Mouse (Mus musculus): ENCODE results near the gene Ptges2. TPM values are rescaled to one million over a fixed set of nuclear protein-coding genes. Genes with fewer than 3 reads are reported as not detected.

The Ptges2 gene
- total RNA-seq, 1 experiment from 2014 or later: 51.8 TPM

DNA sequence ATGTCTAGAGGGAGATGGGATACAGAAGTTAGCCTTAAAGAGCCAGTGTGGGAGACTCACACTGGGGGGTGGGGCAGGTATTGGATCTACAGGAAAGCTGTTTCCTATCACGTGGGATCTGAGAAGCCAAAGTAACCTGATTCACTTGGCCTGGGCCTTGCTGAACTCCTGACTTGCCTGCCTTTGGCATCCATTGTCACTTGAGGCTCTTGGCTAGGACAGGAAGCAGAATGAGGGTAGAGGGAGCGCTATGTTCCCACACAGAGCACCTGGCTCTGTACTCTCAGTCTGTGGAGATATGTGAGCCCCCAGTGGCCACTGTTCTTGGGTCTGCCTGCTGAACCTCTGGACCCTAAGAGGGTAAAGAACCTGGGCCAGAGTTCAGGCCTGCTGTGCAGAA, 20.9 kb downstream of the Ptges2 start:
- DNase-seq: no peak

DNA sequence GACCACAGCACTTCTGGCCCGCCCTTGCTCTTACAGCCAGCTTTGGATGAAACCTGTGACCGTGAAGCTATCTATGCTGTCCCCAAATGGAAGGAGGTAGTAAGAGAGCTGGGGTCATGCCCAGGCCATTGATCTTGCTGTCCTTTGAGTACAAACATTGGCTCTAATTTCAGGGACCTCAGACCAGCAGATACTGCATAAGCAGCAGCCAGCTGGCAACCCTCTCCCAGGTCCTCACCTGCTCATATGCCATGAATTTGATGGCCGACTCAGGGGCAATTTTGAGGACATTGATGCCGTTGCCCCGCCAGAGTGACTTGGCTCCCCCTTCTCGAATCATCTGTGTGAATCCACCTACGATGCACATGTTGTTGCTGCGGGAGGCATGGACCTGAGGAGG, 21.8 kb downstream of the Ptges2 start:
- no peak for DNase-seq

- no peak for DNase-seq
Measured at GRCm38 (mm10) chr2:32418430-32419151, 22.9 kb downstream of the Ptges2 start.

DNA sequence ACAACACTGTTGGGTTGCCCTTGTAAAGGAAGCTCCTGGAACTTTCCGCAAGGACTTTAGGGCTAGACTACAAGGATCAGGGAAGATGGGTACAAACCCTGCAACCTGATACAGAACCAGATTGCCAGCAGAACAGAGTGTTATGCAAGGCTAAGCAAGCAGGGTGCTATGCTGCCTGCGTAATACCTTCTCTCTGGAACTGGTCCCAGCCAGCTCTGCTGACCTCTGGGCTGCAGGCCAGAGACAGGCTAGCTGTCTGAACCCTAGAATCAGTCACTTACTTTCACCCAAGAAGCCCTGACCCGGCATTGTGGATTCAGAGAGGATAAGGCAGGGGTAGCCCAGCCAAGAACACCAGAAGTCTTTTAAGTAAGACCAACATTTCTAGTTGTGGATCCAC, 23.7 kb downstream of the Ptges2 start:
- DNase-seq: peak; percentile 79

GRCm38 (mm10) chr2:32420066-32420608, 24.4 kb downstream of the Ptges2 start:
- DNase-seq: no peak

DNA sequence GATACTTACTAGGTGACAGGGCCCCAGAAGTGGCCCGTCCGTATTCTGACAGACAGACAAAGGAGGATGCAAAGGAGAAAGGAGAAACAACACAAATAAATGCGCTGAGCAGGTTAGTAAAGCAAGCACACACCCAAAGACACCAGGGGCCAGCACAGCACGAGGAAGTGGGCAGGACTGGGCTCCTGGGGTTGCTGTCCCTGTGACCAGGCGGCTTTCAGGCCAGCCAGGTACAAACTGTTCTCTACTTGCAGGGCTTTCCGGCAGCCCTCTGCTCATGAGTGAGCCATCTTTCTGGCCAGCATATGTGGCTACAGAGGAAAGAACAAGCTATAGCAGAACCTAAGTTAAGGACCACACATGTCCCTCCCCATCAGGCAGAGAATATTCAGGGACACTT, 25.0 kb downstream of the Ptges2 start:
- DNase-seq: no peak

- DNase-seq: peak; percentile 26
Measured at GRCm38 (mm10) chr2:32421851-32422251, 26.2 kb downstream of the Ptges2 start.

GRCm38 (mm10) chr2:32423481-32424331, 28.0 kb downstream of the Ptges2 start:
- DNase-seq: peak; percentile 50

DNA sequence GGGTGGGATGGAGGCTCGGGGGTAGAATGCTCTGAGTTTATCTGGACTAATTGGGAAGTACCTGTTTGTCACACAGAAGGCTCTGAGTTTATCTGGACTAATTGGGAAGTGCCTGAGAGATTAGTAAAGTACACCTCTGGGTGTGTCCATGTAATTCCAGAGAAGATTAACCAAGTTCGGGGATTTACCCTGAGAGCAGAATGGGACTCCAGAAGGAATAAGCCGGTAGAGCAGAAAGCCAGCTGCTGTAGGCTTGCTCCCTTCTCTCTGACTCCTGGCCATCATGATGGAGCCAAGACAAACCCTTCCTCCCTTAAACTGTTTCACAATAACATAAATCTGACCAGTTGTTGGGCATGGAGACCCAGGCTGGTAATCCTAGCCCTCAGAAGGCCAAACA, 29.1 kb downstream of the Ptges2 start:
- DNase-seq: no peak

DNA sequence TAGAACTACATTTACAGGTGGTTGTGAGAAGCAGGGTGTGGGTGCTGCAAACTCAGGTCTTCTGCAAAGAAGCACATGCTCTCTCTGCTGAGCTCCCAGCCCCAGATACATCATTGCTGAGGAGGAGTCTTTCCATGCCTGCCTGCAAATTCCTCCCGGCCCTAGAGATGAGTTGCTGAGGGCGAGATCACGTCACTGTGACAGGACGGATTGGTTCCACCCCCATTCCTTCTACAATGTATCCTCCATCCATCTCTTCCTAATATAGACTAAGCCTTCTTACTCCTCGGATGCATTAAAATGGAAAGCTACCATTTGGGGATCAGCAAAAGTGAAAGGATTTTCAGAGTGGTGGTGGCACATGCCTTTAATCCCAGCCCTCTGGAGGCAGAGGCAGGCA, 29.9 kb downstream of the Ptges2 start:
- no peak for DNase-seq

- DNase-seq: no peak
Measured at GRCm38 (mm10) chr2:32426141-32426540, 30.4 kb downstream of the Ptges2 start.

DNA sequence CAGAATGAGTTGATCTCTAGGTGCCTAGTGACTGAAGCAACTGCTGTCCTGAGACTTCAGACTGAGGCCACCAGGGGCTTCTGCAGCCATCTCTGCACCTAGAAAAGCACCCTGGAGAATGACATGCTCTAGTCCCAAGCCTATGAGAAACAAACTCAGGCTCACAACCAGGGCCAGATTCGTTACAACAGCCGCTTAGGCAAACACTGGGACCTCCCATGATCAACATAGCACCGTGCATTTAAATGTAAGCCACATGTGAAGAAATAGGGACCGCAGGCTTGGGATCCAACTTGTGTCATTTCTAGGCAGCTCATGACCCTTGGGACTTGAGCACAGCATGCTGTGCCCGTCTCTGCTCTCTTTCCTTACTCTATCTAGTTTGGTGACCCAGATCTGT, 32.0 kb downstream of the Ptges2 start:
- no peak for DNase-seq

GRCm38 (mm10) chr2:32428262-32428722, 32.6 kb downstream of the Ptges2 start:
- peak; percentile 38 for DNase-seq

DNA sequence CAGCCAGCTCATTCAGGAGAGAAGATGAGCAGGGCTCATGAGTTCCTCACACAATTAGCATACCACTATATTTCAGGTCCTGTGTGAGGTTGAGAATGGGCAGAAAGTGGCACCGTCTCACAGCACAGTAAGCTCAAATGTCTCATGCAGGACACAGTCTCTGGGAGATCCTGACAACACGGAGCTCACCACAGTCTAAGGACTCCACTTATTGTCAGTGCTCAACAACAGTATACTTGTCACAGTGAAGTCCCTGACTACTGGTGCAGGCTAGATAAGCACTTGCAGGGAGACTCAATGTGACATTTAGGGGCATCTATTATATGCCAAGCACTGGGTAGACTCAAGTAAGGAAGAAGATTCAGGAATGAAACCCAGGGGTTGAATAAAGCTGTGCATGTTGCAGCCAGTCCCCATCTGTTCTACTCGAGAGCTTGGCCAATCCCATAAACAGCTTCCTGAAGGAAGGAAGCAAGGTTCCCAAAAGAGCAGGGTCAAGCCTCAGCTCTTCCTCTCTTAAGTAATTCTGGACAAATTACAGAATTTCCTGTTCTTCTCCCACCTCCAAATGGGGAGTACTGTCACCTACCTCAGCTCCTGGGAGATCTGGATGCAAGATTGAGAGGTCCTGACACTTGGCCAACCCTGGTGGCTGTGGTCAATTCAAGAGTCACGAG, 33.7 kb downstream of the Ptges2 start:
- no peak for DNase-seq

DNA sequence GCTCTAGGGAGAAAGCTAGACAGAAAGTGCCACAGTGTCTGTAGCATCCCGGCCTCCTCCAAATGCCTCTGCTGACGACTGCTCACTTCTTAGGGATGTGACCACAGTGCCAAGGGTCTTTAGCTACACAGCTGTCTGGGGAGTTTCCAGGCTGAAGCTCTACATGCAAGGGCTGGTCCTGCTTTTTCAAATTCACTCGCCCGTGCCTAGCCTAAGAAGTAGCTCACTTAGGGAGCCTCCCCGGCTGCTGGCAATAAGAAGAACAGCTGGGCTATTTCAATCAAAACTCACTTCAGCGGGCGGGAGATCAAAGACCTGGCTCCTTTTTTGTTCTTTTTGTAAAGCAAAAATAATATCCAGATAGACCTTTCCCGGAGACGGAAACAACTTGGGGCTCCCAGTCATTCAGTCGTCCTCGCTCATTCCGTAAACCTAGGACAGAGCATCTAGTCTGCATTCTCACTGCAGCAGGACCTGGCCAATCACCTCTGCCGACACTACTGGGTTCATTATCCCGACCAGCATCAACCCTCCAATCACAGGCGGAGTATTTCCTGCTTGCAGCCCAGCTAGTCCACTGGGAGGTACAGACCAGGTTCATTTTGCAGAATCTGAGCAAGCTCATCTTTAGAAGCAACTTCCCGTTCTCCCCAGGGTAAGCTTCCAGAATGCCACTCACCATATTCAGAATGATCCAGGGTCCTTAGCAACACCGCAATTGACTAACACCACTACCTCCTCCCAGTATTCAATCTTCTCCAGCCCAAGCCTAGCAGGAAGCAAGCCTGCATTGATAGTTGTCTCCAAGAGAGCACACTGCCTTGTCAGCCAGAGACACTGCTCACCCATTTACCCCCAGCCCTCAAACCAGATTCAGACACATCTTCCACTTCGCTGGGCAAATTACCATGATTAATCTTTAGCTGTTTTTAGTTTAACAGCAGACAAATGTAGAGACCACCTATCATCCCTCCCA, 35.3 kb downstream of the Ptges2 start:
- peak; percentile 66 for DNase-seq

DNA sequence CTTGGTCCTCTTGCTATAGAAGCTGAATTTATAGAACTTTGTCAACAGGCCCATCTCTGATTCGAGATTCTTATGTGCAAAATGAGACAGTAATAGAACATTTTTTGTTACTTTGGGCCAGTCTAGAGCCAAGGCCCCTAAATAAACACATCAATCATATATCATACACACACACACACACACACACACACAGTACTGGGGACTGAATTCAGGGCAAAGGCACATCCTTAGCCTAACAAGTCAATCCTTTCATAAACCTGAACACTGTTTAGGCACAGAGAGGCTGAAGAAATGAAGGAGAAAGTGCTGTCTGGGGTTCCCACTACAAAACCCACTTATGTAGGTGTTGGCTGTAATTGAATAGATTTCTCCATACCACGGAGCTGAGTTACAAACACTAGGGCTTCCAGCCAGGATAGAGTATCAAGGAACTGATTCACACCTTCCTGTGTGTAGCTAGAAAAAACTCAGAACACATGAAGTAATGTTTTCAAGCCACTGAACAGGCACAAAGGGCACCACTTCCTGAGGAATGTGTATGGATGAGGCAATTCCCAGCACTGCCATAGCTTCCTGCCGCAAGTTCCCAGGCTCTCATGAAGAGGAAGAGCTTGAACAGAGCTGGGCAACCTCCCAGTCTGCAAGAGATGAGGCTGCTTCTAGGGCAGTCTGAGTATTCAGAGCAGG, 41.1 kb downstream of the Ptges2 start:
- DNase-seq: no peak

DNA sequence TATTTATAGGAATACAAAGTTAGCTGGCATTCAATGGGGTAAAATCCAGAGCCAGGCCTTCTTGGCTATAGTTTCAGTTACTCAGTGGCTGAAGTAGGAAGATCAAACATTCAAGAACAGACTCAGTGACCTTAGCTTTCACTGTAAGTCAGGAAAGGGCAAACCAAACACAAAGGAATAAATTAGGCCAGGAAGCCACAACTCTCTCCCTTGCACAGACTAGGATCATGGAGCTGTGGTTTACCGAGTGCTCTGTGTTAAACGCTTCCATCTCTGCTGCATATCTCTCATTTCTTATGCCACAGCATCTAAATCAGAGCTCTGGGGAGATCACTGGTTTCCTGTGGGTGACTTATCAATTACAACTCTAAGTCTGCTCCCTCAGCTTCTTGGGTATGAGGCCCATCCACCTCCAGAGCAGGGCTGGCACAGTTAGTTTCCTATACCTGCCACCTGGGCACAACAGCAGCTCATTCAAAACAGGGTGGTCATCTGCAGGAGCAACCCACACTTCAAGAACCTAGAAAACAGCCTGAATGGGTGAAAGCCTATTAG, 42.0 kb downstream of the Ptges2 start:
- DNase-seq: no peak

DNA sequence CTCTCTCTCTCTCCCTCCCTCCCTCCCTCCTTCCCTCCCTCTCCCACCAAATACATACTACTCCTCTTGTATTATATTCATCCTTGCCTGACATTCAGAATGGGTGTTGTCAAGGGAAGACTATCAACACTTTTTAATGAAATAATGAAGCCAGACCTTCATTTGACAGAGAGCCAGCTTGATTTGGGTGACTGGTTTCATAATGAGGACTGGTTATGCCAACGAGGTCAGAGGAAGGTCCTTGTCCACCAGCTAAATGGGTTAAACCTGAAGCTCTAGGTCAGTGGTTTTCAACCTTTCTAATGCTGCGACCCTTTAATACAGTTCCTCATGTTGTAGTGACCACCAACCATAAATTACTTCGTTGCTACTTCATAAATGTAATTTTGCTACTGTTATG, 43.0 kb downstream of the Ptges2 start:
- DNase-seq: no peak

DNA sequence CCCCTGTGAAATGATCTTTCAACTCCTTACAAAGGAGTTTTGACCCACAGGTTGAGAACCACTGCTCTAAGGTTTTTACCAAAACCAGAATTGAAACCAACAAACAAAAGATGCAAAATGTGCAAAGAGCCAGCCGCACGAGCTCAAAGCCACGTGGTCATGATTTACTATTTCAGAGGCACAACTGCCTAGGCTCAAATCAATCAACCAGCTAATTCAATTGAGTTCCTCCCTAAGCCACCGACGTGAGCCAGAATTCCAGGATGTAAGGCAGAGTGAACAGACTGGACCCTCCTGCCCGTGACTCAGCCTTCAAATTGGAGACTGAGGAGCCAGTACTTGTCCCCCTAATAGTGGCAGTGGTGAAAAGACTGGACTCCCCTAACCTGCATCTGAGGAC, 43.5 kb downstream of the Ptges2 start:
- no peak for DNase-seq

- no peak for DNase-seq
Measured at GRCm38 (mm10) chr2:32440164-32440563, 44.5 kb downstream of the Ptges2 start.

DNA sequence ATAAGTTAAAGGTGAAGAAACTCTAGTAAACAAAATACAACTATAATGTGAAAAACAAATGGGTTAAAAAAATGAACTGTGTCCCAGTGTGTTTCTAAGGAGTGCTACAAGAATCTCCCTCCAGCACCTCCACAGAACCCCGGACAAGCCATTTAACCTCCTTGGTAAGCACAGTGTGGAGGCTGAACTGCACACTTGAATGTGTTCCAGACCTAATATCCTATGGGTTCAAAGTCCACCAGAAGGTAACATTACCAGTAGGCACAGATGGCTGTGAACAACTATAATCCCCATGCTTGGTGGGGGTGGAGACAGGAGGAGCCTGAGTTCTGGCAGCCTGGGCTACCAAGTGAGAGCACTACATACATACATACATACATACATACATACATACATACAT, 44.9 kb downstream of the Ptges2 start:
- no peak for DNase-seq

Measured in adrenal gland, postnatal 25 days (tissue).